Mouse (Mus musculus): Measurements from ENCODE around the gene Blnk.

- TF ChIP-seq GATA1 (IDR thresholded peaks at IDR 0.05; ENCODE audit: low read length) = no peak
- TF ChIP-seq TAL1 (IDR thresholded peaks at IDR 0.05; ENCODE audit: low read length) = no peak
Observed at GRCm38 (mm10) chr19:40958981-40959380, 35.4 kb downstream of the Blnk start.
